32 mouse cellular contexts compared by ENCODE assay signal in genomic region chr10:93441501-93441900, GRCm38 (mm10). TPM values are rescaled to one million over a fixed set of nuclear protein-coding genes. Genes with fewer than 3 reads are reported as not detected.
A peak's percentile ranks its signal among the peaks of the same experiment; 100 is the strongest.
DNase-seq lines count a peak whose midpoint lies in the region; ATAC-seq and TF ChIP-seq lines count a peak whose summit lies in the region.
"Had no signal": no experiment of that assay in that cellular context is flagged by ENCODE, and none has a peak within 500 bp of the region (broad histone marks: within the 10 kb centered on the region; RNA-seq: fewer than 3 reads in every experiment).

No protein-coding gene starts in this region.

- TF ChIP-seq EP300 in heart, postnatal 0 days (IDR thresholded peaks at IDR 0.05; ENCODE audit: low read depth): peak; percentile 66; the same call in 1 of the 2 replicates

- DNase-seq in heart, postnatal 36 days: no peak
- DNase-seq in heart, postnatal 0 days (ENCODE audit: low spot score): peak; percentile 63
- DNase-seq in heart, postnatal 14 days: no peak
- DNase-seq in lung, postnatal 10 days: no peak
- no peak for DNase-seq in left cerebral cortex, postnatal 25 days (ENCODE audit: low spot score in 2 of 2)
- DNase-seq: adrenal gland, postnatal 25 days; cerebellum, adult 18-20 months; cerebellum, postnatal 10 days; gastrocnemius, adult 2 months; gastrocnemius, postnatal 36 days; kidney, adult 11 months; kidney, postnatal 14 days; layer of hippocampus, adult 9-11 months; lung, adult 18-20 months; retina, postnatal 1 day; right cerebral cortex, postnatal 14 days; thymus, postnatal 4 days had no signal

- peak; percentile 40 for ATAC-seq in heart, embryonic 12.5 days (ENCODE audit: insufficient number of reproducible peaks, low FRiP score)
- ATAC-seq in heart, postnatal 0 days (ENCODE audit: insufficient read depth, low read depth): peak; percentile 81
- ATAC-seq in lung, embryonic 16.5 days (ENCODE audit: low read depth): peak; percentile 67; the same call in 1 of the 2 replicates
- ATAC-seq: CD4-positive, CD25-positive, alpha-beta regulatory T cell, adult 4 months; forebrain, embryonic 16.5 days; inflammation-experienced regulatory T-cells, adult 6 months; liver, embryonic 12.5 days; midbrain, embryonic 15.5 days had no signal

- no peak overlapping the region for H3K9ac ChIP-seq in heart, embryonic 12.5 days
- H3K9ac ChIP-seq in heart, postnatal 0 days (replicated peaks; ENCODE audit: low read depth, low read length): no peak overlapping the region
- no peak overlapping the region for H3K9ac ChIP-seq in lung, embryonic 16.5 days (ENCODE audit: low read length)
- H3K9ac ChIP-seq: embryonic facial prominence, embryonic 13.5 days; hindbrain, embryonic 15.5 days; liver, embryonic 12.5 days; midbrain, embryonic 15.5 days; neural tube, embryonic 15.5 days had no signal

- peaks cover 66% of the 10 kb centered on the region for H3K4me1 ChIP-seq in heart, embryonic 12.5 days (replicated peaks)
- H3K4me1 ChIP-seq in heart, postnatal 0 days (ENCODE audit: control insufficient read depth, insufficient read depth): peaks cover 45% of the 10 kb centered on the region
- H3K4me1 ChIP-seq in lung, embryonic 16.5 days (replicated peaks; ENCODE audit: control insufficient read depth, insufficient read depth, low read length): peaks cover 14% of the 10 kb centered on the region
- H3K4me1 ChIP-seq: hindbrain, embryonic 15.5 days; midbrain, embryonic 15.5 days; neural tube, embryonic 15.5 days had no signal

- H3K36me3 ChIP-seq in heart, embryonic 12.5 days: no peaks in the 10 kb centered on the region
- no peaks in the 10 kb centered on the region for H3K36me3 ChIP-seq in heart, postnatal 0 days (replicated peaks; ENCODE audit: control insufficient read depth, insufficient read depth, low read length)
- H3K36me3 ChIP-seq in lung, embryonic 16.5 days (ENCODE audit: control insufficient read depth, insufficient read depth, low read length): no peaks in the 10 kb centered on the region
- H3K36me3 ChIP-seq: embryonic facial prominence, embryonic 13.5 days; hindbrain, embryonic 10.5 days; hindbrain, embryonic 15.5 days; liver, embryonic 12.5 days; midbrain, embryonic 10.5 days; midbrain, embryonic 15.5 days; neural tube, embryonic 15.5 days had no signal

- TF ChIP-seq CTCF in heart, postnatal 0 days (IDR thresholded peaks at IDR 0.05; ENCODE audit: low read depth): no peak

- 25% methylated on average over 6 of the region's 6 CpGs for WGBS in heart, embryonic 12.5 days
- 29% methylated on average over 6 of the region's 6 CpGs for WGBS in heart, postnatal 0 days
- WGBS in lung, embryonic 16.5 days: 57% methylated on average over 6 of the region's 6 CpGs

- H3K4me2 ChIP-seq in heart, embryonic 12.5 days: no peak overlapping the region
- H3K4me2 ChIP-seq in heart, postnatal 0 days (ENCODE audit: low read depth, low read length): no peak overlapping the region
- no peak overlapping the region for H3K4me2 ChIP-seq in lung, embryonic 16.5 days (ENCODE audit: low read depth, low read length)
- H3K4me2 ChIP-seq: embryonic facial prominence, embryonic 13.5 days; hindbrain, embryonic 15.5 days; liver, embryonic 12.5 days; midbrain, embryonic 15.5 days; neural tube, embryonic 15.5 days had no signal

- H3K4me3 ChIP-seq in heart, embryonic 12.5 days: no peak overlapping the region
- H3K4me3 ChIP-seq in heart, postnatal 0 days (ENCODE audit: low read depth, low read length): no peak overlapping the region
- H3K4me3 ChIP-seq in lung, embryonic 16.5 days (ENCODE audit: low read length): no peak overlapping the region
- H3K4me3 ChIP-seq: embryonic facial prominence, embryonic 13.5 days; erythroblast, embryonic 14.5 days; gastrocnemius, adult 2 months; hindbrain, embryonic 10.5 days; hindbrain, embryonic 15.5 days; liver, embryonic 12.5 days; midbrain, embryonic 10.5 days; midbrain, embryonic 15.5 days; neural tube, embryonic 15.5 days had no signal

- peak overlapping the region; percentile 81 for H3K27ac ChIP-seq in heart, embryonic 12.5 days (ENCODE audit: poor library complexity, severe bottlenecking)
- peak overlapping the region; percentile 61 for H3K27ac ChIP-seq in heart, postnatal 0 days (ENCODE audit: low read depth)
- H3K27ac ChIP-seq in lung, embryonic 16.5 days (ENCODE audit: low read length): no peak overlapping the region
- H3K27ac ChIP-seq: embryonic facial prominence, embryonic 13.5 days; gastrocnemius, adult 2 months; hindbrain, embryonic 10.5 days; hindbrain, embryonic 15.5 days; liver, embryonic 12.5 days; midbrain, embryonic 10.5 days; midbrain, embryonic 15.5 days; neural tube, embryonic 15.5 days had no signal

- no peaks in the 10 kb centered on the region for H3K9me3 ChIP-seq in heart, embryonic 12.5 days (replicated peaks)
- H3K9me3 ChIP-seq in heart, postnatal 0 days (replicated peaks; ENCODE audit: control insufficient read depth, low read length): no peaks in the 10 kb centered on the region
- no peaks in the 10 kb centered on the region for H3K9me3 ChIP-seq in lung, embryonic 16.5 days (ENCODE audit: control insufficient read depth, low read length)
- H3K9me3 ChIP-seq: embryonic facial prominence, embryonic 13.5 days; hindbrain, embryonic 10.5 days; hindbrain, embryonic 15.5 days; liver, embryonic 12.5 days; midbrain, embryonic 10.5 days; midbrain, embryonic 15.5 days; neural tube, embryonic 15.5 days had no signal

- no peaks in the 10 kb centered on the region for H3K27me3 ChIP-seq in heart, embryonic 12.5 days (replicated peaks)
- H3K27me3 ChIP-seq in heart, postnatal 0 days (ENCODE audit: control insufficient read depth, insufficient read depth, low read length): no peaks in the 10 kb centered on the region
- no peaks in the 10 kb centered on the region for H3K27me3 ChIP-seq in lung, embryonic 16.5 days (ENCODE audit: control insufficient read depth, insufficient read depth, low read depth, low read length)
- H3K27me3 ChIP-seq: embryonic facial prominence, embryonic 13.5 days; hindbrain, embryonic 15.5 days; midbrain, embryonic 15.5 days; neural tube, embryonic 15.5 days had no signal

- intact Hi-C loops in heart, postnatal 36 days (cut with DNase I): no loop called here
- intact Hi-C loops in heart, postnatal 14 days (cut with DNase I): no loop called here
- intact Hi-C loops in left cerebral cortex, postnatal 25 days (cut with DNase I): no loop called here

RNA-seq across cellular contexts. Expression of gene Lta4h, which starts 11.7 kb away (rescaled TPM):
- polyA plus RNA-seq in heart, embryonic 12.5 days (2016; fragmentation: Nextera tagmentation; extraction: Ambion mirVana): 303 and 305 TPM in 2 replicates
- total RNA-seq in heart, postnatal 36 days (2021): 10 to 100 TPM; 33.6 to 34.8 TPM
- total RNA-seq in heart, postnatal 0 days (2014; rRNA removed; ENCODE audit: low replicate concordance): 92.1 and 126 TPM in 2 replicates
- 137 and 144 TPM in 2 replicates for polyA plus RNA-seq in heart, postnatal 0 days (2015; fragmentation: Nextera tagmentation; extraction: Ambion mirVana)
- 10 to 100 TPM; 41.6 to 46.0 TPM for total RNA-seq in heart, postnatal 14 days (2021)
- 194 and 210 TPM in 2 replicates for polyA plus RNA-seq in lung, embryonic 16.5 days (2015; fragmentation: Nextera tagmentation; extraction: Ambion mirVana)
- total RNA-seq in left cerebral cortex, postnatal 25 days (2021): 10 to 100 TPM; 52.1 to 60.8 TPM

RNA-seq across cellular contexts. Expression of gene Hal, which starts 47.1 kb away (rescaled TPM):
- not detected in 2 replicates for polyA plus RNA-seq in heart, embryonic 12.5 days (2016; fragmentation: Nextera tagmentation; extraction: Ambion mirVana)
- under 1 TPM; 0.14 to 0.41 TPM for total RNA-seq in heart, postnatal 36 days (2021)
- total RNA-seq in heart, postnatal 0 days (2014; rRNA removed; ENCODE audit: low replicate concordance): not detected in 2 replicates
- not detected in 2 replicates for polyA plus RNA-seq in heart, postnatal 0 days (2015; fragmentation: Nextera tagmentation; extraction: Ambion mirVana)
- total RNA-seq in heart, postnatal 14 days (2021): under 1 TPM; 0.38 to 0.44 TPM
- 0.14 and 0.50 TPM in 2 replicates for polyA plus RNA-seq in lung, embryonic 16.5 days (2015; fragmentation: Nextera tagmentation; extraction: Ambion mirVana)
- total RNA-seq in left cerebral cortex, postnatal 25 days (2021): not detected
- polyA plus RNA-seq: erythroblast, embryonic 14.5 days; forebrain, embryonic 11.5 days; kidney, embryonic 14.5 days had no signal
